Mouse (Mus musculus) liver, postnatal 0 days (tissue): Measurements from ENCODE around the gene Rps15. TPM values are rescaled to one million over a fixed set of nuclear protein-coding genes. Genes with fewer than 3 reads are reported as not detected.
A peak's percentile ranks its signal among the peaks of the same experiment; 100 is the strongest.

Experiments used
- ATAC-seq: fragments of 200-750 bp; cut with Nextera tagmentation; 2 replicates; pipeline ENCODE4 v1.8.0; 2017; ENCODE audit warnings: mild to moderate bottlenecking, moderate library complexity
- DNase-seq: peaks from one replicate; pipeline ENCODE4 v3.0.0-alpha.2; 2016
- H3K27ac ChIP-seq: fragments of 300-500 bp; sonication (generic); 2 replicates; pipeline ENCODE4 v1.5.1; 2014; ENCODE audit warnings: antibody characterized with exemption, moderate library complexity, mild to moderate bottlenecking, low read depth
- H3K27me3 ChIP-seq: fragments of 300-500 bp; sonication (generic); 2 replicates; pipeline ENCODE4 v1.6.1; 2014; ENCODE audit warnings: low read length, control low read depth, mixed read lengths; ENCODE audit not compliant: insufficient read depth
- H3K36me3 ChIP-seq: fragments of 300-500 bp; sonication (generic); replicated peaks from 2 replicates; pipeline ENCODE4 v1.6.1; 2014; ENCODE audit warnings: mild to moderate bottlenecking, control low read depth, low read length, moderate library complexity, mixed read lengths; ENCODE audit not compliant: insufficient read depth
- H3K4me1 ChIP-seq: fragments of 300-500 bp; sonication (generic); 2 replicates; pipeline ENCODE4 v1.6.1; 2014; ENCODE audit warnings: antibody characterized with exemption, mild to moderate bottlenecking, control low read depth; ENCODE audit not compliant: insufficient read depth
- H3K4me2 ChIP-seq: fragments of 300-500 bp; sonication (generic); 2 replicates; pipeline ENCODE4 v1.6.1; 2014; ENCODE audit warnings: low read depth, mild to moderate bottlenecking, low read length, moderate library complexity, mixed read lengths
- H3K4me3 ChIP-seq: fragments of 300-500 bp; sonication (generic); 2 replicates; pipeline ENCODE4 v1.5.1; 2014; ENCODE audit warnings: low read depth, low read length
- H3K9ac ChIP-seq: fragments of 300-500 bp; sonication (generic); replicated peaks from 2 replicates; pipeline ENCODE4 v1.6.1; 2014; ENCODE audit warnings: mild to moderate bottlenecking, moderate library complexity
- H3K9me3 ChIP-seq: fragments of 300-500 bp; sonication (generic); 2 replicates; pipeline ENCODE4 v1.6.1; 2016; ENCODE audit warnings: mild to moderate bottlenecking, control low read depth, low read length, mixed read lengths
- CTCF ChIP-seq: sonication (generic); IDR thresholded peaks from 2 replicates; pipeline ENCODE4 v1.5.1; 2016; ENCODE audit warnings: antibody characterized with exemption, low read depth
- EP300 ChIP-seq: IDR thresholded peaks from 2 replicates; pipeline ENCODE4 v1.6.1; 2016; ENCODE audit warnings: antibody characterized with exemption, low read depth, mild to moderate bottlenecking
- WGBS: fragments of 180-500 bp; shearing (Covaris S2); extraction: QIAGEN DNeasy Blood & Tissue Kit; methylation state at CpG from one replicate; pipeline ENCODE4 v1.1.7; 2014; ENCODE audit not compliant: insufficient replicate concordance; 5-methylcytosine and 5-hydroxymethylcytosine counted together
- polyA plus RNA-seq: library from polyadenylated mRNA; unstranded; fragments of >200 nt; fragmentation: Nextera tagmentation; extraction: Ambion mirVana; gene quantifications from 2 replicates; pipeline ENCODE4 v1.2.1, GENCODE M21; 2015

Rps15 gene
- polyA plus RNA-seq, 1 experiment from 2014 or later, result 466 TPM

GRCm38 (mm10) chr10:80264341-80265148, 27.7 kb upstream of the Rps15 start:
- ATAC-seq (peak; percentile 72), DNase-seq (peak; percentile 99)
- TF ChIP-seq CTCF, result no peak
- TF ChIP-seq EP300, result peak; percentile 72; the same call in 1 of the 2 replicates
- Histone ChIP-seq H3K36me3 (peaks cover 13% of the 10 kb centered on the region), H3K27ac (peak overlapping the region; percentile 93), H3K4me2 (peak overlapping the region; percentile 94), H3K27me3 (no peaks in the 10 kb centered on the region), H3K4me1 (peaks cover 66% of the 10 kb centered on the region), H3K4me3 (peak overlapping the region; percentile 93), H3K9ac (peak overlapping the region; percentile 98), H3K9me3 (no peaks in the 10 kb centered on the region)
- 1% methylated on average over 72 of the region's 81 CpGs for WGBS

GRCm38 (mm10) chr10:80265149-80265486, 27.1 kb upstream of the Rps15 start:
- TF ChIP-seq CTCF (no peak), EP300 (no peak)
- under 1% methylated on average over 18 of the region's 18 CpGs for WGBS
- Histone ChIP-seq H3K27ac (peak overlapping the region; percentile 93), H3K4me1 (peaks cover 66% of the 10 kb centered on the region), H3K4me2 (peak overlapping the region; percentile 94), H3K9ac (peak overlapping the region; percentile 98), H3K9me3 (no peaks in the 10 kb centered on the region), H3K36me3 (peaks cover 13% of the 10 kb centered on the region), H3K4me3 (peak overlapping the region; percentile 93), H3K27me3 (no peaks in the 10 kb centered on the region)
- ATAC-seq, result no peak
- DNase-seq, result no peak

GRCm38 (mm10) chr10:80270099-80270498, 22.2 kb upstream of the Rps15 start:
- peak overlapping the region; percentile 52 for H3K4me2 ChIP-seq

GRCm38 (mm10) chr10:80270734-80271181, 21.5 kb upstream of the Rps15 start:
- H3K36me3 ChIP-seq, result peaks cover 45% of the 10 kb centered on the region
- no peak overlapping the region; the same call in 1 of the 2 replicates for H3K4me3 ChIP-seq
- peak; percentile 77 for ATAC-seq
- WGBS, result 29% methylated on average over 6 of the region's 6 CpGs
- no peaks in the 10 kb centered on the region for H3K27me3 ChIP-seq
- no peaks in the 10 kb centered on the region for H3K9me3 ChIP-seq
- peak overlapping the region; percentile 52 for H3K4me2 ChIP-seq
- TF ChIP-seq EP300, result peak; percentile 33; the same call in 1 of the 2 replicates
- no peak for TF ChIP-seq CTCF
- H3K9ac ChIP-seq, result peak overlapping the region; percentile 63
- peaks cover 73% of the 10 kb centered on the region for H3K4me1 ChIP-seq
- DNase-seq, result peak; percentile 68
- H3K27ac ChIP-seq, result peak overlapping the region; percentile 92

More at GRCm38 (mm10) chr10:80270099-80270498, 22.2 kb upstream of the Rps15 start:
- ATAC-seq (0 out of 2 replicates have a peak, but pooled peaks have one; percentile 10), DNase-seq (no peak)
- H3K27me3 ChIP-seq, result no peaks in the 10 kb centered on the region
- no peaks in the 10 kb centered on the region for H3K9me3 ChIP-seq
- H3K4me1 ChIP-seq, result peaks cover 76% of the 10 kb centered on the region
- H3K9ac ChIP-seq, result peak overlapping the region; percentile 63
- no peak overlapping the region for H3K4me3 ChIP-seq
- TF ChIP-seq CTCF (no peak), EP300 (no peak)
- H3K36me3 ChIP-seq, result peaks cover 41% of the 10 kb centered on the region
- 67% methylated on average over 2 of the region's 2 CpGs for WGBS
- H3K27ac ChIP-seq, result peak overlapping the region; percentile 92

- no peaks in the 10 kb centered on the region for H3K9me3 ChIP-seq
- peaks cover 51% of the 10 kb centered on the region for H3K36me3 ChIP-seq
- no peak overlapping the region; the same call in 1 of the 2 replicates for H3K4me3 ChIP-seq
- WGBS, result 52% methylated on average over 5 of the region's 5 CpGs
- DNase-seq (no peak), ATAC-seq (peak; percentile 3; the same call in 1 of the 2 replicates)
- TF ChIP-seq EP300 (no peak), CTCF (no peak)
- H3K4me1 ChIP-seq, result peaks cover 68% of the 10 kb centered on the region
- H3K4me2 ChIP-seq, result peak overlapping the region; percentile 52
- no peaks in the 10 kb centered on the region for H3K27me3 ChIP-seq
- peak overlapping the region; percentile 63 for H3K9ac ChIP-seq
- peak overlapping the region; percentile 92 for H3K27ac ChIP-seq
Observed at GRCm38 (mm10) chr10:80271186-80271843, 20.9 kb upstream of the Rps15 start.
